Mouse (Mus musculus): ENCODE measurements around the gene Yap1. TPM values are rescaled to one million over a fixed set of nuclear protein-coding genes. Genes with fewer than 3 reads are reported as not detected.

The Yap1 gene
- polyA plus RNA-seq, 1 experiment from 2014 or later: 25.0 TPM

GRCm38 (mm10) chr9:7961366-7962160 is 42.8 kb downstream of the Yap1 start:
- no peaks in the 10 kb centered on the region for H3K9me3 ChIP-seq (ENCODE audit: control insufficient read depth, low read length)
- H3K27me3 ChIP-seq (ENCODE audit: control insufficient read depth, insufficient read depth, low read length): no peaks in the 10 kb centered on the region
- 0 out of 2 replicates have a peak, but pooled peaks have one; percentile 28 for ATAC-seq (ENCODE audit: low FRiP score)
- H3K27ac ChIP-seq (ENCODE audit: low read depth, low read length): peak overlapping the region; percentile 25
- no peak overlapping the region for H3K4me3 ChIP-seq (ENCODE audit: low read depth, low read length)
- H3K4me1 ChIP-seq (ENCODE audit: control insufficient read depth, insufficient read depth, low read length): peaks cover 19% of the 10 kb centered on the region
- DNase-seq (ENCODE audit: low spot score, missing footprints): no peak
- 32% methylated on average over 21 of the region's 21 CpGs for WGBS
- no peak overlapping the region for H3K9ac ChIP-seq (ENCODE audit: low read length)
- no peak overlapping the region for H3K4me2 ChIP-seq
- H3K36me3 ChIP-seq (ENCODE audit: control insufficient read depth, insufficient read depth, low read length): no peaks in the 10 kb centered on the region

GRCm38 (mm10) chr9:7960382-7960781 is 44.0 kb downstream of the Yap1 start:
- H3K4me2 ChIP-seq: no peak overlapping the region
- no peak overlapping the region for H3K27ac ChIP-seq (ENCODE audit: low read depth, low read length)
- DNase-seq (ENCODE audit: low spot score, missing footprints): no peak
- H3K36me3 ChIP-seq (ENCODE audit: control insufficient read depth, insufficient read depth, low read length): no peaks in the 10 kb centered on the region
- ATAC-seq (ENCODE audit: low FRiP score): peak; percentile 65
- H3K4me3 ChIP-seq (ENCODE audit: low read depth, low read length): no peak overlapping the region
- peaks cover 19% of the 10 kb centered on the region for H3K4me1 ChIP-seq (ENCODE audit: control insufficient read depth, insufficient read depth, low read length)
- H3K9me3 ChIP-seq (ENCODE audit: control insufficient read depth, low read length): no peaks in the 10 kb centered on the region
- WGBS: 59% methylated on average over 9 of the region's 9 CpGs
- no peak overlapping the region for H3K9ac ChIP-seq (ENCODE audit: low read length)
- no peaks in the 10 kb centered on the region for H3K27me3 ChIP-seq (ENCODE audit: control insufficient read depth, insufficient read depth, low read length)

GRCm38 (mm10) chr9:7959301-7959700 is 45.1 kb downstream of the Yap1 start:
- Histone ChIP-seq H3K27me3 (ENCODE audit: control insufficient read depth, insufficient read depth, low read length) (no peaks in the 10 kb centered on the region), H3K9me3 (ENCODE audit: control insufficient read depth, low read length) (no peaks in the 10 kb centered on the region), H3K27ac (ENCODE audit: low read depth, low read length) (no peak overlapping the region), H3K4me2 (no peak overlapping the region), H3K36me3 (ENCODE audit: control insufficient read depth, insufficient read depth, low read length) (peaks cover 5% of the 10 kb centered on the region; the same call in 1 of the 2 replicates), H3K4me3 (ENCODE audit: low read depth, low read length) (no peak overlapping the region), H3K4me1 (ENCODE audit: control insufficient read depth, insufficient read depth, low read length) (peaks cover 19% of the 10 kb centered on the region), H3K9ac (ENCODE audit: low read length) (no peak overlapping the region)
- 70% methylated on average over 2 of the region's 2 CpGs for WGBS
- DNase-seq (ENCODE audit: low spot score, missing footprints): no peak
- peak; percentile 13; the same call in 1 of the 2 replicates for ATAC-seq (ENCODE audit: low FRiP score)

- 54% methylated on average over 7 of the region's 7 CpGs for WGBS
- peaks cover 5% of the 10 kb centered on the region; the same call in 1 of the 2 replicates for H3K36me3 ChIP-seq (ENCODE audit: control insufficient read depth, insufficient read depth, low read length)
Observed at GRCm38 (mm10) chr9:7958025-7958593, 46.3 kb downstream of the Yap1 start.

GRCm38 (mm10) chr9:7957407-7957806 is 47.0 kb downstream of the Yap1 start:
- WGBS: 84% methylated on average over 2 of the region's 2 CpGs
- Histone ChIP-seq H3K36me3 (ENCODE audit: control insufficient read depth, insufficient read depth, low read length) (peaks cover 9% of the 10 kb centered on the region; the same call in 1 of the 2 replicates), H3K9ac (ENCODE audit: low read length) (no peak overlapping the region), H3K4me1 (ENCODE audit: control insufficient read depth, insufficient read depth, low read length) (peaks cover 19% of the 10 kb centered on the region), H3K27ac (ENCODE audit: low read depth, low read length) (no peak overlapping the region), H3K9me3 (ENCODE audit: control insufficient read depth, low read length) (no peaks in the 10 kb centered on the region), H3K4me2 (no peak overlapping the region), H3K4me3 (ENCODE audit: low read depth, low read length) (no peak overlapping the region), H3K27me3 (ENCODE audit: control insufficient read depth, insufficient read depth, low read length) (no peaks in the 10 kb centered on the region)
- DNase-seq (ENCODE audit: low spot score, missing footprints) (no peak), ATAC-seq (ENCODE audit: low FRiP score) (no peak)

More at GRCm38 (mm10) chr9:7958025-7958593, 46.3 kb downstream of the Yap1 start:
- Histone ChIP-seq H3K4me3 (ENCODE audit: low read depth, low read length) (no peak overlapping the region), H3K4me2 (no peak overlapping the region), H3K27me3 (ENCODE audit: control insufficient read depth, insufficient read depth, low read length) (no peaks in the 10 kb centered on the region), H3K4me1 (ENCODE audit: control insufficient read depth, insufficient read depth, low read length) (peaks cover 19% of the 10 kb centered on the region), H3K9ac (ENCODE audit: low read length) (no peak overlapping the region), H3K9me3 (ENCODE audit: control insufficient read depth, low read length) (no peaks in the 10 kb centered on the region), H3K27ac (ENCODE audit: low read depth, low read length) (no peak overlapping the region)
- peak; percentile 20; the same call in 1 of the 2 replicates for ATAC-seq (ENCODE audit: low FRiP score)
- DNase-seq (ENCODE audit: low spot score, missing footprints): no peak

- Histone ChIP-seq H3K4me1 (ENCODE audit: control insufficient read depth, insufficient read depth, low read length) (peaks cover 12% of the 10 kb centered on the region), H3K36me3 (ENCODE audit: control insufficient read depth, insufficient read depth, low read length) (peaks cover 9% of the 10 kb centered on the region; the same call in 1 of the 2 replicates)
Observed at GRCm38 (mm10) chr9:7956400-7956799, 48.0 kb downstream of the Yap1 start.

GRCm38 (mm10) chr9:7952886-7953285 is 51.5 kb downstream of the Yap1 start:
- no peaks in the 10 kb centered on the region for H3K4me1 ChIP-seq (ENCODE audit: control insufficient read depth, insufficient read depth, low read length)
- no peaks in the 10 kb centered on the region for H3K27me3 ChIP-seq (ENCODE audit: control insufficient read depth, insufficient read depth, low read length)
- 86% methylated on average over 5 of the region's 5 CpGs for WGBS
- H3K4me3 ChIP-seq (ENCODE audit: low read depth, low read length): no peak overlapping the region
- H3K9me3 ChIP-seq (ENCODE audit: control insufficient read depth, low read length): no peaks in the 10 kb centered on the region
- no peak overlapping the region for H3K27ac ChIP-seq (ENCODE audit: low read depth, low read length)
- no peak for DNase-seq (ENCODE audit: low spot score, missing footprints)
- peak; percentile 40; the same call in 1 of the 2 replicates for ATAC-seq (ENCODE audit: low FRiP score)
- H3K9ac ChIP-seq (ENCODE audit: low read length): no peak overlapping the region
- H3K36me3 ChIP-seq (ENCODE audit: control insufficient read depth, insufficient read depth, low read length): peaks cover 10% of the 10 kb centered on the region; the same call in 1 of the 2 replicates
- no peak overlapping the region for H3K4me2 ChIP-seq

More at GRCm38 (mm10) chr9:7956400-7956799, 48.0 kb downstream of the Yap1 start:
- DNase-seq (ENCODE audit: low spot score, missing footprints) (no peak), ATAC-seq (ENCODE audit: low FRiP score) (no peak)
- Histone ChIP-seq H3K27ac (ENCODE audit: low read depth, low read length) (no peak overlapping the region), H3K9me3 (ENCODE audit: control insufficient read depth, low read length) (no peaks in the 10 kb centered on the region), H3K9ac (ENCODE audit: low read length) (no peak overlapping the region), H3K4me3 (ENCODE audit: low read depth, low read length) (no peak overlapping the region), H3K27me3 (ENCODE audit: control insufficient read depth, insufficient read depth, low read length) (no peaks in the 10 kb centered on the region), H3K4me2 (no peak overlapping the region)
- 89% methylated on average over 8 of the region's 8 CpGs for WGBS

- H3K4me1 ChIP-seq (ENCODE audit: control insufficient read depth, insufficient read depth, low read length): no peaks in the 10 kb centered on the region
- H3K4me3 ChIP-seq (ENCODE audit: low read depth, low read length): no peak overlapping the region
- no peak overlapping the region for H3K4me2 ChIP-seq
- no peak overlapping the region for H3K27ac ChIP-seq (ENCODE audit: low read depth, low read length)
- no peak overlapping the region for H3K9ac ChIP-seq (ENCODE audit: low read length)
- DNase-seq (ENCODE audit: low spot score, missing footprints) (no peak), ATAC-seq (ENCODE audit: low FRiP score) (no peak)
- no peaks in the 10 kb centered on the region for H3K27me3 ChIP-seq (ENCODE audit: control insufficient read depth, insufficient read depth, low read length)
- 91% methylated on average over 7 of the region's 7 CpGs for WGBS
- no peaks in the 10 kb centered on the region for H3K9me3 ChIP-seq (ENCODE audit: control insufficient read depth, low read length)
- peaks cover 10% of the 10 kb centered on the region; the same call in 1 of the 2 replicates for H3K36me3 ChIP-seq (ENCODE audit: control insufficient read depth, insufficient read depth, low read length)
Observed at GRCm38 (mm10) chr9:7950211-7950644, 54.2 kb downstream of the Yap1 start.

- Histone ChIP-seq H3K27me3 (ENCODE audit: control insufficient read depth, insufficient read depth, low read length) (no peaks in the 10 kb centered on the region), H3K9ac (ENCODE audit: low read length) (no peak overlapping the region), H3K4me2 (no peak overlapping the region), H3K36me3 (ENCODE audit: control insufficient read depth, insufficient read depth, low read length) (peaks cover 7% of the 10 kb centered on the region), H3K4me1 (ENCODE audit: control insufficient read depth, insufficient read depth, low read length) (no peaks in the 10 kb centered on the region), H3K4me3 (ENCODE audit: low read depth, low read length) (no peak overlapping the region), H3K27ac (ENCODE audit: low read depth, low read length) (no peak overlapping the region), H3K9me3 (ENCODE audit: control insufficient read depth, low read length) (no peaks in the 10 kb centered on the region)
- WGBS: 88% methylated on average over 4 of the region's 4 CpGs
- ATAC-seq (ENCODE audit: low FRiP score) (no peak), DNase-seq (ENCODE audit: low spot score, missing footprints) (no peak)
Observed at GRCm38 (mm10) chr9:7947946-7948345, 56.5 kb downstream of the Yap1 start.
